Mouse (Mus musculus) left cerebral cortex, postnatal 25 days (tissue): ENCODE measurements around the gene Dcst2. TPM values are rescaled to one million over a fixed set of nuclear protein-coding genes. Genes with fewer than 3 reads are reported as not detected.
A peak's percentile ranks its signal among the peaks of the same experiment; 100 is the strongest.

Experiments used
- DNase-seq, 2 experiments: peaks; one replicate each; pipeline ENCODE4 v3.0.0; 2022; ENCODE audit warnings: low spot score in 2 of 2, mixed read lengths in 1 of 2
- intact Hi-C: fragments of 180-260 bp; cut with DNase I; formaldehyde crosslinking; loops from one replicate; pipeline ENCODE4 v1.15.1; 2025
- total RNA-seq, 2 experiments: library from RNA; stranded (reverse); gene quantifications; 2 replicates each; pipeline ENCODE4 v1.2.3; 2021

Dcst2 gene
- total RNA-seq, 2 experiments from 2014 or later = 0.32 TPM; not detected in 1

DNA sequence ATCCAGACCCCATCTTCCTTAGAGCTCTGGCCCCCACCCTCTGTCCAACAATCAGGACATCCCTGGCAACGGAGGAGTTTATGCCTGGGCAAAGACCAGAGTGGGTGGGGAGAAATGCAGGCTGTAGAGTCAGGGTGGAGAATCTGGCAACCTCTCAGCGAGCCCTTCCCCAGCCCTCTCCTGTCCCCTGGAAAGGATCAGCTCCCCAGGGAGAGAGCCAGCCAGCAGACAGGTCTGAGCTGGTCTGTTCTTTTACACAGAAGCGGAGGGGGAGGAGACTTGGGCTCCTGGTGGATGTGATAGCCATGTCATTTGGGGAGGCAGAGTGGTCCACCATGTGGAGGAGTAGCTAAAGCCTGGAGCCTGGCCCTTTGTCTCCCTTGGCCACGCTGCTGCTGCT is 33.2 kb upstream of the Dcst2 start:
- no peak for DNase-seq
- intact Hi-C loops = no loop called here

DNA sequence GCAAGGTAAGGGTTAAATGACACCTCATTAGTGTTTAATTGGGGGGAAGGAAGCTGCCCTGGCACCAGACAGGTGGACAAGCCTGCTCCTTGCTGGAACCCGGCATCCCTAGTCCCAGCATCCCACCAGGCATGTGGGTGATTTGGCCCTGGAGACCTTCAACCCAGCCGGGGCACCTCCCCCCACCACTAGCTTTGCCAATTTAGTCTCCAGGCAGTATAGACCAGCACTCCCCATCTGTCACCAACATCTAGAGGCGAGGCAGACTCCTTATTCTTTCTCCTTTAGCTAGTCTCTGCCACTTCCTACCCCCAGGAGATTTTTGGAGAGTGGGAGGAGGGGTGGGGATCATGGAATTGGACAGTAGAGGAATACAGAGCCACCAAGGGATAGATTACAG is 31.4 kb upstream of the Dcst2 start:
- no peak for DNase-seq
- intact Hi-C loops = no loop called here

- intact Hi-C loops = no loop called here
- no peak for DNase-seq
Measured at GRCm38 (mm10) chr3:89330948-89331347, 30.8 kb upstream of the Dcst2 start.

GRCm38 (mm10) chr3:89331561-89331960 is 30.2 kb upstream of the Dcst2 start:
- intact Hi-C loops = no loop called here

DNA sequence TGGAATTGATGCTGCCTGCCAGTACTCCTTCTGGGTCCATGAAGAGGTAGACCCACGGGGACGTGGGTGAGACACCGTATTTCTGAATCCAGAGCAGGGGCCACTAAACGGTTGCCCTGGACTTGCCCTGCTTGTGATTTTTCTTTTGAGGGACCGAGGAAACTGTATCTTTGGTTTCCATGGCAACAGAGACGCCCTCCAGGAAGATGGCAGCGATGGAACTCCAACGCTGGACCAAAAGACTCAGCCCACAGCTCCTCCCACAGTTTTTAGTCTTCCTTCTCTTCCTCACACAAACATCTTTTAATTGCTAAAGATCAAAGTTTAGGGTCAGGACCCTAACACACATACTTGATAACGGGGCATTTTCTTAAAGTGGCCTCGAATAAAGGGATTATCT is 29.8 kb upstream of the Dcst2 start:
- intact Hi-C loops = no loop called here
- peak in 1 of 2 experiments; percentile 36 for DNase-seq

More at GRCm38 (mm10) chr3:89331561-89331960, 30.2 kb upstream of the Dcst2 start:
- DNase-seq = no peak

GRCm38 (mm10) chr3:89332476-89332875 is 29.3 kb upstream of the Dcst2 start:
- no peak for DNase-seq
- intact Hi-C loops = no loop called here

GRCm38 (mm10) chr3:89333053-89333452 is 28.7 kb upstream of the Dcst2 start:
- intact Hi-C loops = no loop called here
- DNase-seq = no peak

DNA sequence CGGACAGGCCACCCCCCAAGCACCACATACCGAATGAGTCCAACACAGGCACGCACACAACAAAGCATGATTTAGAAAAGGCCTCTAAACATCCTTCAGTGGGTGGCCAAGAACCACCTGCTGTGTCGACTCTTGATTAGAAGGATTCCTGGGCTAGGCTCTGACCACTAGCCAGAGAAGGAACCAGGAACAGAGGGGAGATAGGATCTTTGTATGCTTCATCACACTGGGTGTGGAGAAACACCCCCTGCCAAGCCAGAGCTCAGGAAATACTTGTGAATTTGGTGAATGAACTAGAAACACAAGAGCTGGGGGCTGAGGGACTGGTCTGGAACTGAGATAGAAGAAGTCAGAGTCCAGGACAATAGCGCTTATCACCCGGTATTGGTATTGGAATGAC is 25.2 kb upstream of the Dcst2 start:
- no peak for DNase-seq
- intact Hi-C loops = no loop called here

DNA sequence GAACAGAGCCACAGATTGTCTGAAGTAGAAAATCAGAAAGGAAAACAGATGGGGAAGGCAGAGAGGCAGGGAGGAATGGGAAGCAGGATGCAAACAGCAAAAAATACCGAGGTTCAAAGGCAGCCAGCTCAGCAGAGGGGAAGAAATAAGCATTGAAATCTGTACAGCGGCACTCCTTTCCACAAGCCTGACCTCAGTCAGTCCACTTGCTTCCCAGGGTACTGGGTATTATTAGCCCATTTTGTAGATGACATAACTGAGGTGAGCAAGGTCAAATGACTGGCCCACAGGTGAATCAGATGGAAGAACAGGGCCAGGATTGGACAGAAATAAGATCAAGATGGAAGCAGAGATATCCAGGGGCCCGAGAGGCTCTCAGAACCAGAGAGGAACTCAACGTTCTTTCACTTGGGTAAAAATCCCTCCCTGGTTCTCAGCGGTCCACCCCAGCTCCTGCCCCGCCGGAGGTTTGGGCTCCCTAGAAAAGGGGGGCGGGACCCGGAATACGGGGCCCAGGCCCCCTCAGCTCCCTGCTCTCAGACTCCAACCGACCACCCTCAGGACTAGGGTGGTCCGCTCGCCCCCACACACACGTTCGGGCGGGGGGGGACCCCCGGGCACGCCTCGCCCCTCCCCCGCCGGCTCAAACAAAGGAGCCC is 24.6 kb upstream of the Dcst2 start:
- no peak for DNase-seq
- intact Hi-C loops = no loop called here

DNA sequence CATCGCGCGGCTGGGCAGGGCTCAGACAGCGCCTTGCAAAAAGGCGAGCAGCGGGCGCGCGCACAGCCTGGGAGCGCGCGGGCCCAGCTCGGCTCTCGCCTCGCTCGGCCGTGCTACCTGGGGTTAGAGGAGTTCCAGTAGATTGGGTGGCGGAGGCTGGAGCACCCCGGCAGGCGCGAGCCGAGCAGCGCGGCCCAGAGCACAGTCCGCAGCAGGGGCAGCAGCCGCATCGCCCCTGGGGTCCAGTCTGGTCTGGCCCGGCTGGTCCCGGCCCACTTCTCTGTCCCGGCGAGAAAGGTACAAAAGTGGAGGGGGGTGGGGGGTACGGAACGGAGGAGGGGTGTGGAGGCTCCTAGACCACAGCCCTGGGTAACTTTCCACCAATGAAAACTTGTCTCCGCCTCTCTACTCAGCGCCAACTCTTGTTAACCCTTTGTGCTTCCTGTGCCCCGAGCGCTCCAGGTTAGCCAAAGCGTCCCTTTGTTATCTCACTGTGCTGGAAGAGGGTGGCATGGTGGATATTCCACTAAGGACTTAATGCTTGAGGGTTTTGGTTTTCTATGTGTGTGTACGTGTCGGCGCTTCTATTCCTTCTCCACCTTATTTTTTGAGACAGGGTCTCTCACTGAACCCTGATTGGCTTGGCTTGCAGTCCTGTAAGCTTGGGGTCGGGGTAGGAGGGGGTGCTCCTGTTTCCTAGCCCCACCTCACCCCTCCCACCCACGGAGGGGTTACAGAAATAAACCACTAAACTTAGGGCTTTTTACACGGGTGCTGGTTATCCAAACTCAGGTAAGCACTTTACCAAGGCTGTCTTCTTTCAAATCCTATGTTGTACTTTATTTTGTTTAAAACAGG is 23.8 kb upstream of the Dcst2 start, which contains the start of gene Efna4:
Efna4 (minus strand) TSS at position 308 of the 858 bp plus-strand sequence.
- no peak for DNase-seq
- intact Hi-C loops = loop anchor here (2.0 kb wide), 1 partner anchor 21 kb away; no protein-coding TSS in a partner anchor

GRCm38 (mm10) chr3:89339416-89339815 is 22.4 kb upstream of the Dcst2 start:
- peak; percentile 65 to 66 for DNase-seq
- intact Hi-C loops = loop anchor here (2.0 kb wide), 1 partner anchor 23 kb away; no protein-coding TSS in a partner anchor

GRCm38 (mm10) chr3:89340465-89340864 is 21.3 kb upstream of the Dcst2 start:
- intact Hi-C loops = no loop called here
- peak; percentile 68 to 74 for DNase-seq

GRCm38 (mm10) chr3:89341794-89342193 is 20.0 kb upstream of the Dcst2 start:
- intact Hi-C loops = no loop called here
- DNase-seq = no peak

DNA sequence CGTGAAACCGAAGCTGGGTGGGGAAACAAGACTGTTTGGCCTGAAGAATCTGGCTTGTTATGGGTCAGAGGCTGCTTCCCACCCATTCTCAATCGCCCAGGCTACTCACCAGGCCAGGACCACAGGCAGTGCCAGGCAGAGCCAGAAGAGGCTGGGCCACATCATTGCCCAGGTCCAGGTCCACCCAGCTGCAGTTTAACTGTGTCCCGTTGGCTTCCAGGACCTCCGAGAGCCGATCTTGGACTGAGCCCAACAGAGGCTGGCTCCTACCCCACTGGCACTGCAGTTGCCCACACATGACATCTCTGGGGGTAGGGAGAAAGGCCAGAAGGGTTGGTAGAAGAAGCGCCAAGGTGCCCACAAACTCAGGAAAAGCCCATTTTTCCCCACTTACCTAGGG is 18.5 kb upstream of the Dcst2 start:
- intact Hi-C loops = no loop called here

GRCm38 (mm10) chr3:89346815-89347540 is 14.8 kb upstream of the Dcst2 start:
- DNase-seq = no peak
- intact Hi-C loops = no loop called here

More for the DNA sequence above, 18.5 kb upstream of the Dcst2 start:
- DNase-seq = no peak

- intact Hi-C loops = no loop called here
- DNase-seq = no peak
Measured at GRCm38 (mm10) chr3:89347916-89348315, 13.9 kb upstream of the Dcst2 start.

DNA sequence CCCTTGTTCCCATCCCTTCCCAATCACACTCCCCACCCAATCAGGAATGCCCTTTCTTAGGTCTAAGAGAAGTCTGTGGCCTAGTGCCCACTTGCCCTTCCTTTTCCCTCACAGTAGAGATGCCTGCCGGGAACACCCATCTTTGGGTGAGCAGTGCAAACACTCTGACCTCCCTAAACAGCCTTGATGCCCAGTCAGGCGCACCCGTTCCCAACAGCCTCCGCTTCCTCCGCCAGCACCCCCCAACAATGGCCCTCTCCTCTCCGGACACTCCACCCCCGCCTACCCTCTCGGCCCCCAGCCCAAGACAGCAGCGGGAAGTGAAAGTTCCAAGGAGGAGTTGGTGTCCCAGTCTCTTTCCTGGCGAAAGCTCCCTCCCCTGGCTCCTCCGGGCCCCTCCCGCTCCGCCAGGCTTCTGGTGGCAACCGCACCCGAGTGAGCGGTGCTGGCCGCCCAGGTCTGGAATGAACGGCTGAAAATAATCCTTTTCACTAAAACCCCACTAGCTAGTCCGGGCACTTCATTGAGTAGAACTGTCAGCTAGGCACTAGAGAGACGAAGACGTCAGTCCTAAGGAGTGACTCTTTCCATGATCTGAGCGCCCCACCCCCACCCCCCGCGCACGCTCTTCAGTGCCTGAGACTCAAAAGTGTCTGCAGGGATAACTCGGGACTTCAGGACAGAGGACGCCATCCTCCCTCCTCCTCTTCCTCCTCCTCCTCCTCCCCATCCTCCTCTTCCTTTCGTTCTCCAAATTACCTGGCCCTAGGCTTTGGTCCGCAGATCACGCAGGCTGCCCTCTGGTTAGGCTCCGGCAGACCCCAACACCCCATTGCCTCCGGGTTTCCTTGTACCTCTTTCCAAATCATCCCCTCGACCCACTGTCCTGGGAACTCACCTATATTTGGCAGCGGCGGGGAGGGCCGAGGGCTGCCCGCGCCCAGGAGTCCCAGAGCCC is 12.6 kb upstream of the Dcst2 start:
- DNase-seq = peak; percentile 29 to 38
- intact Hi-C loops = no loop called here

DNA sequence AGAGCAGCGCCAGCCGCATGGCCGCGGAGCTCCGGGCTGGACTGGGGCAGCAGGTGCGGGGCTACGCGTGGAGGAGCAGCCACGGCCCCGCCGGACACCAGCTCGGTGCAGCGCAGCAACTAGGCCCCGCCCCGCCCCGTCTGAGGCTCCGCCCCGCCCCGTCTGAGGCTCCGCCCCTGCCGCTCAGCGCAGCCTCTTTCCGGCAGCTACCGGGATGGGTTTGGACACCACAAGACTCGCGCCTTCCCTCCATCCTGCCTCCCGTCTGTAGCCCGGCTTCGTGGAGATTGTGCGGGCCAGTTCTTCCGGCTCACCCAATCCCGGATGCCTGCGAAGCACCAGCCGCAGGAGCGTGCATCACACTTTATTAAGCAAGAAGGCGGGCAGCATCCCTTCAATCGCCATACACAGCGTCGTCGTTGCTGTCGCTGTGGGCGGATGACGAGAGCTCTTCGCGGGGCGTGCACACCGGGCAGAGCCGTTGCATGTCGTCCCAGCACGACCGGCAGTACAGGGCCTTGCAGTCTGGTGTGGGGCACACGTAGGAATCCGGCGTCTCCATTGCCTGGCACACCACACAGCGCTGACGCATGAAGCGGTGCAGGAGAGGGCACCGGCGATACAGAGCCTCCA is 11.8 kb upstream of the Dcst2 start, which contains the start of gene Adam15:
Adam15 (minus strand) TSS at position 128 of the 633 bp plus-strand sequence.
- intact Hi-C loops = no loop called here
- DNase-seq = peak; percentile 88 to 91
